Mouse (Mus musculus) lung, postnatal 4 days (tissue): ENCODE data around the gene Vsx2.
A peak's percentile ranks its signal among the peaks of the same experiment; 100 is the strongest.

Experiments
- DNase-seq, 2 experiments: peaks; one replicate each; pipeline ENCODE4 v3.0.0; 2021

Vsx2 gene

GRCm38 (mm10) chr12:84573094-84573493, 3.5 kb downstream of the Vsx2 start:
- DNase-seq = no peak

GRCm38 (mm10) chr12:84577768-84578439, 8.3 kb downstream of the Vsx2 start:
- no peak for DNase-seq

GRCm38 (mm10) chr12:84578440-84578770, 8.8 kb downstream of the Vsx2 start:
- no peak for DNase-seq

GRCm38 (mm10) chr12:84581285-84581684, 11.7 kb downstream of the Vsx2 start:
- DNase-seq = no peak

- DNase-seq = peak; percentile 85 to 93
These were observed 20.5 kb downstream of the Vsx2 start for GRCm38 (mm10) chr12:84589825-84590761.

- no peak for DNase-seq
These were observed 28.8 kb downstream of the Vsx2 start for GRCm38 (mm10) chr12:84598324-84598723.

- DNase-seq = no peak
These were observed 34.4 kb downstream of the Vsx2 start for GRCm38 (mm10) chr12:84604001-84604400.

- peak in 1 of 2 experiments; percentile 7 for DNase-seq
These were observed 36.3 kb downstream of the Vsx2 start for GRCm38 (mm10) chr12:84605860-84606259.

- no peak for DNase-seq
These were observed 42.2 kb downstream of the Vsx2 start for GRCm38 (mm10) chr12:84611718-84612117.

- no peak for DNase-seq
These were observed 43.0 kb downstream of the Vsx2 start for GRCm38 (mm10) chr12:84612518-84612917.

- no peak for DNase-seq
These were observed 44.4 kb downstream of the Vsx2 start for GRCm38 (mm10) chr12:84614001-84614400.

- peak in 1 of 2 experiments; percentile 32 for DNase-seq
These were observed 45.0 kb downstream of the Vsx2 start for GRCm38 (mm10) chr12:84614524-84614923.

GRCm38 (mm10) chr12:84616977-84617630, 47.5 kb downstream of the Vsx2 start, which contains the start of gene Abcd4:
TSS of gene Abcd4 (minus strand) at chr12:84617413.
- DNase-seq = peak; percentile 95 to 96

- no peak for DNase-seq
These were observed 48.1 kb downstream of the Vsx2 start for GRCm38 (mm10) chr12:84617663-84618062.

- no peak for DNase-seq
These were observed 51.4 kb downstream of the Vsx2 start for GRCm38 (mm10) chr12:84620975-84621374.

- DNase-seq = no peak
These were observed 55.0 kb downstream of the Vsx2 start for GRCm38 (mm10) chr12:84624601-84625000.

GRCm38 (mm10) chr12:84625116-84625515, 55.6 kb downstream of the Vsx2 start:
- DNase-seq = no peak

- DNase-seq = no peak
These were observed 62.3 kb downstream of the Vsx2 start for GRCm38 (mm10) chr12:84631867-84632266.

- no peak for DNase-seq
These were observed 70.7 kb downstream of the Vsx2 start for GRCm38 (mm10) chr12:84640253-84640652.

GRCm38 (mm10) chr12:84640654-84641053, 71.1 kb downstream of the Vsx2 start, which contains the start of gene Vrtn:
TSS of gene Vrtn (plus strand) at chr12:84641019.
- no peak for DNase-seq
